Comparison of ENCODE assay signal across 24 mouse cellular contexts in genomic region chr11:81803544-81803943, GRCm38 (mm10). TPM values are rescaled to one million over a fixed set of nuclear protein-coding genes. Genes with fewer than 3 reads are reported as not detected.
DNase-seq lines count a peak whose midpoint lies in the region; ATAC-seq and TF ChIP-seq lines count a peak whose summit lies in the region.
"Had no signal": no experiment of that assay in that cellular context is flagged by ENCODE, and none has a peak within 500 bp of the region (broad histone marks: within the 10 kb centered on the region; RNA-seq: fewer than 3 reads in every experiment).

No protein-coding gene starts in this region.

- H3K4me1 ChIP-seq in ES-Bruce4 (ENCODE audit: control insufficient read depth, insufficient read depth, low read length), result peaks cover 1% of the 10 kb centered on the region
- H3K4me1 ChIP-seq in heart, embryonic 12.5 days (replicated peaks), result no peaks in the 10 kb centered on the region
- H3K4me1 ChIP-seq: embryonic facial prominence, embryonic 10.5 days; embryonic facial prominence, embryonic 12.5 days; forebrain, embryonic 15.5 days had no signal

- no peaks in the 10 kb centered on the region for H3K27me3 ChIP-seq in ES-Bruce4 (ENCODE audit: control insufficient read depth, insufficient read depth, low read length, poor library complexity, severe bottlenecking)
- peaks cover 3% of the 10 kb centered on the region; the same call in 1 of the 2 replicates for H3K27me3 ChIP-seq in heart, embryonic 12.5 days (replicated peaks)
- H3K27me3 ChIP-seq: embryonic facial prominence, embryonic 12.5 days; forebrain, embryonic 13.5 days; forebrain, embryonic 15.5 days had no signal

- WGBS in heart, embryonic 12.5 days, result 52% methylated on average over 2 of the region's 2 CpGs

- H3K9ac ChIP-seq in ES-Bruce4 (ENCODE audit: low read depth, poor library complexity, severe bottlenecking), result no peak overlapping the region
- no peak overlapping the region for H3K9ac ChIP-seq in heart, embryonic 12.5 days
- H3K9ac ChIP-seq: embryonic facial prominence, embryonic 12.5 days; forebrain, embryonic 13.5 days; forebrain, embryonic 15.5 days; forebrain, postnatal 0 days had no signal

- no peaks in the 10 kb centered on the region for H3K9me3 ChIP-seq in ES-Bruce4 (replicated peaks; ENCODE audit: control insufficient read depth, insufficient read depth, low read length, poor library complexity, severe bottlenecking)
- no peaks in the 10 kb centered on the region for H3K9me3 ChIP-seq in heart, embryonic 12.5 days (replicated peaks)
- H3K9me3 ChIP-seq: embryonic facial prominence, embryonic 10.5 days; embryonic facial prominence, embryonic 12.5 days; forebrain, embryonic 13.5 days; forebrain, embryonic 15.5 days had no signal

- ATAC-seq in heart, embryonic 12.5 days (ENCODE audit: insufficient number of reproducible peaks, low FRiP score), result no peak
- no peak for ATAC-seq in cerebellum, adult (ENCODE audit: insufficient number of reproducible peaks, low FRiP score, low TSS enrichment)
- ATAC-seq: activated CD4-positive, CD25-positive, alpha-beta regulatory T cell, adult 4 months; forebrain, embryonic 13.5 days; forebrain, embryonic 15.5 days; forebrain, postnatal 0 days; Patski had no signal

- intact Hi-C loops in heart, postnatal 25 days (cut with DNase I), result no loop called here

- DNase-seq in ES-CJ7 (ENCODE audit: low read depth, low spot score), result peak; percentile 45
- peak; percentile 84 for DNase-seq in R1 (ENCODE audit: low read depth, low spot score)
- DNase-seq in heart, postnatal 25 days (ENCODE audit: low spot score), result no peak
- DNase-seq: adrenal gland, adult 8-10 months; adrenal gland, postnatal 25 days; cerebellum, adult 11-12 months; cerebellum, adult 2 months; cerebellum, adult 9-10 months; cerebellum, postnatal 10 days; cerebellum, postnatal 25 days; forebrain, postnatal 0 days had no signal

- no peak overlapping the region; the same call in 1 of the 2 replicates for H3K27ac ChIP-seq in ES-Bruce4 (ENCODE audit: insufficient read depth, low read length)
- H3K27ac ChIP-seq in heart, embryonic 12.5 days (ENCODE audit: poor library complexity, severe bottlenecking), result no peak overlapping the region
- H3K27ac ChIP-seq: embryonic facial prominence, embryonic 10.5 days; embryonic facial prominence, embryonic 12.5 days; forebrain, embryonic 13.5 days; forebrain, embryonic 15.5 days had no signal

- TF ChIP-seq EP300 in ES-Bruce4 (IDR thresholded peaks at IDR 0.05; ENCODE audit: insufficient read depth, low read depth, low read length), result peak; percentile 90

- no peak for TF ChIP-seq POLR2A in ES-Bruce4 (IDR thresholded peaks at IDR 0.05; ENCODE audit: insufficient read depth, low read length)

- H3K4me3 ChIP-seq in ES-Bruce4 (ENCODE audit: low read depth, low read length), result no peak overlapping the region
- H3K4me3 ChIP-seq in heart, embryonic 12.5 days, result no peak overlapping the region
- H3K4me3 ChIP-seq: embryonic facial prominence, embryonic 10.5 days; embryonic facial prominence, embryonic 12.5 days; forebrain, embryonic 13.5 days; forebrain, embryonic 15.5 days had no signal

- TF ChIP-seq CTCF in ES-Bruce4 (IDR thresholded peaks at IDR 0.05; ENCODE audit: low read depth, low read length), result no peak

- H3K4me2 ChIP-seq in heart, embryonic 12.5 days, result no peak overlapping the region
- H3K4me2 ChIP-seq: embryonic facial prominence, embryonic 12.5 days; forebrain, embryonic 13.5 days; forebrain, embryonic 15.5 days had no signal

- no peaks in the 10 kb centered on the region for H3K36me3 ChIP-seq in ES-Bruce4 (ENCODE audit: control insufficient read depth, insufficient read depth, low read length, poor library complexity, severe bottlenecking)
- H3K36me3 ChIP-seq in heart, embryonic 12.5 days, result no peaks in the 10 kb centered on the region
- H3K36me3 ChIP-seq: embryonic facial prominence, embryonic 10.5 days; embryonic facial prominence, embryonic 12.5 days; forebrain, embryonic 15.5 days; G1E had no signal

RNA-seq across cellular contexts. Expression of gene 5530401A14Rik, which starts 56.9 kb away (rescaled TPM):
- polyA plus RNA-seq in ES-Bruce4 (2011; ENCODE audit: insufficient read depth, insufficient read length, low read depth, missing spikeins), result not detected in 2 replicates
- total RNA-seq in heart, postnatal 25 days (2021), result under 1 TPM; 0.08 TPM
- not detected in 2 replicates for polyA plus RNA-seq in heart, embryonic 12.5 days (2016; fragmentation: Nextera tagmentation; extraction: Ambion mirVana)
- total RNA-seq: forebrain, postnatal 0 days had no signal
- polyA plus RNA-seq: C2C12; cerebellum, adult 2 months; embryonic facial prominence, embryonic 14.5 days; forebrain, embryonic 11.5 days; G1E had no signal
